Mouse (Mus musculus): ENCODE results near the gene Lmbr1l.
"Not testable (repeated sequence)": the region's sequence is repeated elsewhere in the genome, so short reads cannot be mapped to it uniquely, and the experiment has no call there.

Gene Lmbr1l

GRCm38 (mm10) chr15:98934217-98934839 is 16.3 kb upstream of the Lmbr1l start, which contains the start of gene Tuba1b:
Tuba1b (minus strand) TSS chr15:98934565.
- DNase-seq (ENCODE audit: low spot score in 2 of 2) = peak; percentile 90

GRCm38 (mm10) chr15:98933833-98934216 is 15.8 kb upstream of the Lmbr1l start:
- DNase-seq (ENCODE audit: low spot score in 2 of 2) = peak; percentile 92 to 95

GRCm38 (mm10) chr15:98933004-98933671 is 15.1 kb upstream of the Lmbr1l start:
- not testable (repeated sequence) for DNase-seq (ENCODE audit: low spot score in 2 of 2)

- DNase-seq (ENCODE audit: low spot score in 2 of 2) = no peak
Measured at GRCm38 (mm10) chr15:98930998-98931397, 13.0 kb upstream of the Lmbr1l start.

GRCm38 (mm10) chr15:98930017-98930734 is 12.1 kb upstream of the Lmbr1l start:
- DNase-seq (ENCODE audit: low spot score in 2 of 2) = no peak

GRCm38 (mm10) chr15:98928598-98929240 is 10.7 kb upstream of the Lmbr1l start:
- peak in 1 of 2 experiments; percentile 59 for DNase-seq (ENCODE audit: low spot score in 2 of 2)

- no peak for DNase-seq (ENCODE audit: low spot score in 2 of 2)
Measured at GRCm38 (mm10) chr15:98927566-98927965, 9.5 kb upstream of the Lmbr1l start.

- no peak for DNase-seq (ENCODE audit: low spot score in 2 of 2)
Measured at GRCm38 (mm10) chr15:98924682-98925081, 6.7 kb upstream of the Lmbr1l start.

- DNase-seq (ENCODE audit: low spot score in 2 of 2) = no peak
Measured at GRCm38 (mm10) chr15:98923031-98923537, 5.1 kb upstream of the Lmbr1l start.

GRCm38 (mm10) chr15:98922581-98922980 is 4.5 kb upstream of the Lmbr1l start:
- no peak for DNase-seq (ENCODE audit: low spot score in 2 of 2)

- no peak for DNase-seq (ENCODE audit: low spot score in 2 of 2)
Measured at GRCm38 (mm10) chr15:98921510-98921909, 3.5 kb upstream of the Lmbr1l start.

GRCm38 (mm10) chr15:98918499-98918895 is 466 bp upstream of the Lmbr1l start:
- not testable (repeated sequence) for DNase-seq (ENCODE audit: low spot score in 2 of 2)

GRCm38 (mm10) chr15:98917091-98917490 is 940 bp downstream of the Lmbr1l start:
- no peak for DNase-seq (ENCODE audit: low spot score in 2 of 2)

- DNase-seq (ENCODE audit: low spot score in 2 of 2) = no peak
Measured at GRCm38 (mm10) chr15:98916016-98916415, 2.0 kb downstream of the Lmbr1l start.

- DNase-seq (ENCODE audit: low spot score in 2 of 2) = no peak
Measured at GRCm38 (mm10) chr15:98914903-98915302, 3.1 kb downstream of the Lmbr1l start.

GRCm38 (mm10) chr15:98904692-98905091 is 13.3 kb downstream of the Lmbr1l start:
- no peak for DNase-seq (ENCODE audit: low spot score in 2 of 2)

GRCm38 (mm10) chr15:98902600-98902999 is 15.4 kb downstream of the Lmbr1l start:
- no peak for DNase-seq (ENCODE audit: low spot score in 2 of 2)

- no peak for DNase-seq (ENCODE audit: low spot score in 2 of 2)
Measured at GRCm38 (mm10) chr15:98901530-98901929, 16.5 kb downstream of the Lmbr1l start.

GRCm38 (mm10) chr15:98897928-98898800 is 19.9 kb downstream of the Lmbr1l start, which contains the start of gene Dhh:
Dhh (minus strand) TSS chr15:98898540.
- no peak for DNase-seq (ENCODE audit: low spot score in 2 of 2)

GRCm38 (mm10) chr15:98897495-98897894 is 20.5 kb downstream of the Lmbr1l start:
- DNase-seq (ENCODE audit: low spot score in 2 of 2) = no peak

Measured in frontal cortex, postnatal 10 days (tissue).